ENCODE assay signal across 8 mouse cellular contexts in genomic region chr2:118539881-118540516, GRCm38 (mm10). TPM values are rescaled to one million over a fixed set of nuclear protein-coding genes. Genes with fewer than 3 reads are reported as not detected.
DNase-seq lines count a peak whose midpoint lies in the region; ATAC-seq lines count a peak whose summit lies in the region.

No protein-coding gene starts in this region.

- H3K4me2 ChIP-seq in hindbrain, embryonic 12.5 days (replicated peaks): no peak overlapping the region
- H3K4me2 ChIP-seq in liver, embryonic 12.5 days: 0 out of 2 replicates have a peak overlapping the region, but pooled peaks have one; percentile 13
- H3K4me2 ChIP-seq in stomach, embryonic 16.5 days (ENCODE audit: low read depth, low read length): peak overlapping the region; percentile 23; the same call in 1 of the 2 replicates
- no peak overlapping the region for H3K4me2 ChIP-seq in forebrain, embryonic 11.5 days (ENCODE audit: low read depth, low read length, severe bottlenecking)

- H3K36me3 ChIP-seq in embryonic facial prominence, embryonic 10.5 days (replicated peaks): peaks cover 32% of the 10 kb centered on the region
- H3K36me3 ChIP-seq in hindbrain, embryonic 12.5 days: peaks cover 5% of the 10 kb centered on the region; the same call in 1 of the 2 replicates
- no peaks in the 10 kb centered on the region; the same call in 1 of the 2 replicates for H3K36me3 ChIP-seq in liver, embryonic 12.5 days
- peaks cover 2% of the 10 kb centered on the region; the same call in 1 of the 2 replicates for H3K36me3 ChIP-seq in stomach, embryonic 16.5 days (ENCODE audit: control insufficient read depth, insufficient read depth, low read length)
- no peaks in the 10 kb centered on the region for H3K36me3 ChIP-seq in forebrain, embryonic 11.5 days (ENCODE audit: control insufficient read depth, insufficient read depth, low read length)

- no peak overlapping the region for H3K4me3 ChIP-seq in embryonic facial prominence, embryonic 10.5 days
- no peak overlapping the region for H3K4me3 ChIP-seq in hindbrain, embryonic 12.5 days
- H3K4me3 ChIP-seq in liver, embryonic 12.5 days: no peak overlapping the region
- no peak overlapping the region for H3K4me3 ChIP-seq in stomach, embryonic 16.5 days (replicated peaks; ENCODE audit: low read length)
- no peak overlapping the region for H3K4me3 ChIP-seq in forebrain, embryonic 11.5 days (ENCODE audit: low read depth, low read length)

- H3K27me3 ChIP-seq in embryonic facial prominence, embryonic 10.5 days (replicated peaks; ENCODE audit: low read depth, poor library complexity, severe bottlenecking): no peaks in the 10 kb centered on the region
- H3K27me3 ChIP-seq in hindbrain, embryonic 12.5 days: no peaks in the 10 kb centered on the region
- no peaks in the 10 kb centered on the region for H3K27me3 ChIP-seq in liver, embryonic 12.5 days (replicated peaks)
- H3K27me3 ChIP-seq in stomach, embryonic 16.5 days (ENCODE audit: control insufficient read depth, insufficient read depth, low read length): no peaks in the 10 kb centered on the region
- no peaks in the 10 kb centered on the region for H3K27me3 ChIP-seq in forebrain, embryonic 11.5 days (ENCODE audit: control insufficient read depth, insufficient read depth, low read length)

- no peaks in the 10 kb centered on the region for H3K9me3 ChIP-seq in embryonic facial prominence, embryonic 10.5 days
- H3K9me3 ChIP-seq in hindbrain, embryonic 12.5 days (replicated peaks): no peaks in the 10 kb centered on the region
- no peaks in the 10 kb centered on the region for H3K9me3 ChIP-seq in liver, embryonic 12.5 days (replicated peaks)
- no peaks in the 10 kb centered on the region for H3K9me3 ChIP-seq in stomach, embryonic 16.5 days (replicated peaks; ENCODE audit: control insufficient read depth, low read length)
- no peaks in the 10 kb centered on the region for H3K9me3 ChIP-seq in forebrain, embryonic 11.5 days (ENCODE audit: control insufficient read depth, low read length)

- H3K4me1 ChIP-seq in embryonic facial prominence, embryonic 10.5 days: peaks cover 79% of the 10 kb centered on the region
- peaks cover 42% of the 10 kb centered on the region for H3K4me1 ChIP-seq in hindbrain, embryonic 12.5 days
- peaks cover 56% of the 10 kb centered on the region for H3K4me1 ChIP-seq in liver, embryonic 12.5 days
- peaks cover 68% of the 10 kb centered on the region for H3K4me1 ChIP-seq in stomach, embryonic 16.5 days (ENCODE audit: control insufficient read depth, insufficient read depth, low read length)
- H3K4me1 ChIP-seq in forebrain, embryonic 11.5 days (replicated peaks; ENCODE audit: control insufficient read depth, insufficient read depth, low read length): peaks cover 5% of the 10 kb centered on the region; the same call in 1 of the 2 replicates

- no peak for ATAC-seq in hindbrain, embryonic 12.5 days (ENCODE audit: low FRiP score)
- no peak for ATAC-seq in liver, embryonic 12.5 days
- ATAC-seq in stomach, embryonic 16.5 days (ENCODE audit: insufficient read depth, low FRiP score): no peak
- no peak for ATAC-seq in forebrain, embryonic 11.5 days (replicated peaks; ENCODE audit: low FRiP score)

- DNase-seq in adrenal gland, postnatal 14 days: peak; percentile 72
- no peak for DNase-seq in adrenal gland, adult 18-20 months (ENCODE audit: low spot score in 2 of 2)
- DNase-seq in embryonic facial prominence, embryonic 10.5 days (ENCODE audit: low spot score): peak; percentile 35
- no peak for DNase-seq in forebrain, embryonic 11.5 days (ENCODE audit: low spot score)
- DNase-seq in spleen, postnatal 36 days (ENCODE audit: low spot score in 2 of 2): no peak

- H3K9ac ChIP-seq in hindbrain, embryonic 12.5 days: no peak overlapping the region
- H3K9ac ChIP-seq in liver, embryonic 12.5 days: no peak overlapping the region
- peak overlapping the region; percentile 55 for H3K9ac ChIP-seq in stomach, embryonic 16.5 days (ENCODE audit: low read length)
- H3K9ac ChIP-seq in forebrain, embryonic 11.5 days (ENCODE audit: low read length): no peak overlapping the region

- WGBS in embryonic facial prominence, embryonic 10.5 days: 41% methylated on average over 9 of the region's 9 CpGs
- WGBS in hindbrain, embryonic 12.5 days: 40% methylated on average over 9 of the region's 9 CpGs
- 46% methylated on average over 9 of the region's 9 CpGs for WGBS in liver, embryonic 12.5 days (ENCODE audit: insufficient replicate concordance)
- 33% methylated on average over 9 of the region's 9 CpGs for WGBS in stomach, embryonic 16.5 days
- WGBS in forebrain, embryonic 11.5 days: 42% methylated on average over 9 of the region's 9 CpGs

- H3K27ac ChIP-seq in embryonic facial prominence, embryonic 10.5 days (replicated peaks): peak overlapping the region; percentile 86
- H3K27ac ChIP-seq in hindbrain, embryonic 12.5 days: peak overlapping the region; percentile 52
- peak overlapping the region; percentile 80 for H3K27ac ChIP-seq in liver, embryonic 12.5 days
- H3K27ac ChIP-seq in stomach, embryonic 16.5 days (ENCODE audit: low read length): peak overlapping the region; percentile 98
- no peak overlapping the region for H3K27ac ChIP-seq in forebrain, embryonic 11.5 days (ENCODE audit: low read depth, low read length)

RNA-seq across cellular contexts. Expression of gene Bmf, which starts 9.5 kb away (rescaled TPM):
- total RNA-seq in adrenal gland, postnatal 14 days (2021): 14.4 and 26.8 TPM in 2 replicates
- total RNA-seq in adrenal gland, adult 18-20 months (2021): 1 to 10 TPM; 6.6 to 6.8 TPM
- 5.6 and 6.0 TPM in 2 replicates for polyA plus RNA-seq in embryonic facial prominence, embryonic 10.5 days (2016; fragmentation: Nextera tagmentation; extraction: Ambion mirVana)
- polyA plus RNA-seq in hindbrain, embryonic 12.5 days (2016; fragmentation: Nextera tagmentation; extraction: Ambion mirVana): 5.4 and 6.2 TPM in 2 replicates
- polyA plus RNA-seq in liver, embryonic 12.5 days (2016; fragmentation: Nextera tagmentation; extraction: Ambion mirVana): 0.62 and 0.83 TPM in 2 replicates
- 4.2 and 4.4 TPM in 2 replicates for polyA plus RNA-seq in stomach, embryonic 16.5 days (2015; fragmentation: Nextera tagmentation; extraction: Ambion mirVana)
- 2.4 and 6.0 TPM in 2 replicates for polyA plus RNA-seq in forebrain, embryonic 11.5 days (2014; fragmentation: Nextera tagmentation; extraction: Ambion mirVana)

RNA-seq across cellular contexts. Expression of gene Bub1b, which starts 58.0 kb away (rescaled TPM):
- 19.5 and 21.4 TPM in 2 replicates for total RNA-seq in adrenal gland, postnatal 14 days (2021)
- 1 to 10 TPM; 1.3 to 2.5 TPM for total RNA-seq in adrenal gland, adult 18-20 months (2021)
- 162 and 169 TPM in 2 replicates for polyA plus RNA-seq in embryonic facial prominence, embryonic 10.5 days (2016; fragmentation: Nextera tagmentation; extraction: Ambion mirVana)
- polyA plus RNA-seq in hindbrain, embryonic 12.5 days (2016; fragmentation: Nextera tagmentation; extraction: Ambion mirVana): 63.2 and 65.8 TPM in 2 replicates
- 70.9 and 72.5 TPM in 2 replicates for polyA plus RNA-seq in liver, embryonic 12.5 days (2016; fragmentation: Nextera tagmentation; extraction: Ambion mirVana)
- 66.2 and 67.4 TPM in 2 replicates for polyA plus RNA-seq in stomach, embryonic 16.5 days (2015; fragmentation: Nextera tagmentation; extraction: Ambion mirVana)
- 146 and 148 TPM in 2 replicates for polyA plus RNA-seq in forebrain, embryonic 11.5 days (2014; fragmentation: Nextera tagmentation; extraction: Ambion mirVana)

Comparison
In these comparisons a context has a peak if more than half of its experiments do, and no peak if none do; other contexts are left out.
1. DNase-seq: peak in adrenal gland, postnatal 14 days (single experiment) and embryonic facial prominence, embryonic 10.5 days (single experiment); none in adrenal gland, adult 18-20 months (0 of 2), forebrain, embryonic 11.5 days (single experiment) and spleen, postnatal 36 days (0 of 2).
2. H3K4me2 ChIP-seq: peak in liver, embryonic 12.5 days (single experiment) and stomach, embryonic 16.5 days (single experiment); none in hindbrain, embryonic 12.5 days (single experiment) and forebrain, embryonic 11.5 days (single experiment).